Mouse (Mus musculus) ES-E14 (cell line): ENCODE data around the gene Desi2. TPM values are rescaled to one million over a fixed set of nuclear protein-coding genes. Genes with fewer than 3 reads are reported as not detected.
"Not testable (repeated sequence)": the region's sequence is repeated elsewhere in the genome, so short reads cannot be mapped to it uniquely, and the experiment has no call there.

Source experiments
- DNase-seq: peaks from one replicate; pipeline ENCODE4 v3.0.0-alpha.2; 2013; ENCODE audit warnings: low read depth, low spot score
- H3K27ac ChIP-seq: 2 replicates; pipeline ENCODE4 v1.5.1; 2012; ENCODE audit warnings: low read depth, mild to moderate bottlenecking, low read length, moderate library complexity, mixed read lengths; ENCODE audit not compliant: poor library complexity, insufficient read depth, severe bottlenecking
- H3K36me3 ChIP-seq: 2 replicates; pipeline ENCODE4 v1.6.1; 2012; ENCODE audit warnings: mild to moderate bottlenecking, low read length, moderate library complexity, mixed read lengths; ENCODE audit not compliant: control insufficient read depth, poor library complexity, insufficient read depth, severe bottlenecking
- H3K4me1 ChIP-seq, 2 experiments: fragments of 150-350 bp in 1 of 2; sonication (generic) in 1 of 2; 2 replicates each; pipeline ENCODE4 v1.6.1; 2012; ENCODE audit warnings: low read length in 2 of 2, mild to moderate bottlenecking in 1 of 2, mixed read lengths in 1 of 2; ENCODE audit not compliant: control insufficient read depth in 2 of 2, insufficient read depth in 2 of 2, poor library complexity in 1 of 2
- H3K4me3 ChIP-seq, 2 experiments: fragments of 150-350 bp in 1 of 2; sonication (generic) in 1 of 2; 2 replicates each; pipeline ENCODE4 v1.5.1; 2012; ENCODE audit warnings: low read length in 2 of 2, low read depth in 1 of 2, mild to moderate bottlenecking in 1 of 2, mixed read lengths in 1 of 2; ENCODE audit not compliant: insufficient read depth in 1 of 2, poor library complexity in 1 of 2, severe bottlenecking in 1 of 2
- H3K9ac ChIP-seq: 2 replicates; pipeline ENCODE4 v1.6.1; 2012; ENCODE audit warnings: low read depth, mild to moderate bottlenecking, low read length, mixed read lengths; ENCODE audit not compliant: poor library complexity, insufficient read depth, severe bottlenecking
- H3K9me3 ChIP-seq: fragments of 150-350 bp; sonication (generic); 2 replicates; pipeline ENCODE4 v1.6.1; 2012; ENCODE audit warnings: low read depth, mild to moderate bottlenecking, low read length; ENCODE audit not compliant: control insufficient read depth, insufficient read depth
- CHD2 ChIP-seq: IDR thresholded peaks from 2 replicates; pipeline ENCODE4 v1.6.1; 2014; ENCODE audit warnings: mild to moderate bottlenecking, low read depth, low read length, inconsistent platforms
- HCFC1 ChIP-seq: IDR thresholded peaks from 2 replicates; pipeline ENCODE4 v1.6.1; 2012; ENCODE audit warnings: low read length, inconsistent platforms, borderline replicate concordance; ENCODE audit not compliant: insufficient read depth
- MAFK ChIP-seq: IDR thresholded peaks from 2 replicates; pipeline ENCODE4 v1.6.1; 2014; ENCODE audit warnings: mild to moderate bottlenecking, low read depth, low read length, inconsistent platforms; ENCODE audit not compliant: insufficient read depth
- ZC3H11A ChIP-seq: IDR thresholded peaks from 2 replicates; pipeline ENCODE4 v1.6.1; 2012; ENCODE audit warnings: low read depth, mild to moderate bottlenecking, inconsistent platforms, low read length, borderline replicate concordance
- ZNF384 ChIP-seq: IDR thresholded peaks from 2 replicates; pipeline ENCODE4 v1.6.1; 2012; ENCODE audit warnings: low read depth, low read length, inconsistent platforms
- in situ Hi-C, 2 experiments: fragments of 600-800 bp; cut with MboI; formaldehyde crosslinking; loops; one replicate each; pipeline ENCODE4 v1.15.1; 2025; ENCODE audit warnings: low sequenced_read_pairs in 2 of 2, inconsistent platforms in 1 of 2; ENCODE audit not compliant: unreplicated experiment in 2 of 2
- total RNA-seq: library from RNA; depleted of rRNA; stranded (reverse); fragments of 300-350 nt; gene quantifications from 2 replicates; pipeline ENCODE4 v1.2.3, GENCODE M21; 2012; rRNA removed

Desi2 gene
- 11.8 and 11.9 TPM in 2 replicates for total RNA-seq

- DNase-seq, result peak; percentile 93
- not testable (repeated sequence) for H3K36me3 ChIP-seq, H3K4me1 ChIP-seq, H3K9me3 ChIP-seq
- Histone ChIP-seq H3K27ac (peak within 1 kb of the TSS; percentile 78; the same call in 1 of the 2 replicates), H3K4me3 (peak within 1 kb of the TSS; percentile 89 to 98), H3K9ac (peak within 1 kb of the TSS; percentile 90)
- in situ Hi-C loops, result loop anchor here (10.0 kb wide), 1 partner anchor 203 kb away; the partner anchor contains the start of gene Catspere2 (in 2 of the 2)
- TF ChIP-seq HCFC1, result peak; percentile 95
- TF ChIP-seq CHD2, result peak; percentile 74; the same call in 1 of the 2 replicates
Measured at GRCm38 (mm10) chr1:178187216-178187791, at the start of gene Desi2. Gene Desi2, plus strand, starts transcription at chr1:178187417.

- H3K4me1 ChIP-seq, H3K9ac ChIP-seq, H3K9me3 ChIP-seq, H3K4me3 ChIP-seq, H3K27ac ChIP-seq, H3K36me3 ChIP-seq: not testable (repeated sequence)
- peak; percentile 16 for DNase-seq
- TF ChIP-seq ZC3H11A, result peak; percentile 24; the same call in 1 of the 2 replicates
- in situ Hi-C loops, result loop anchor here in 1 of 2 experiments (10.0 kb wide), 1 partner anchor 318 kb away; no protein-coding TSS in a partner anchor
Measured at GRCm38 (mm10) chr1:178146513-178146912, 40.7 kb upstream of the Desi2 start.

- H3K36me3 ChIP-seq, H3K9me3 ChIP-seq, H3K27ac ChIP-seq, H3K4me3 ChIP-seq, DNase-seq, H3K4me1 ChIP-seq, H3K9ac ChIP-seq: not testable (repeated sequence)
- in situ Hi-C loops, result loop anchor here in 1 of 2 experiments (10.0 kb wide), 1 partner anchor 318 kb away; no protein-coding TSS in a partner anchor
Measured at GRCm38 (mm10) chr1:178146915-178147314, 40.3 kb upstream of the Desi2 start.

GRCm38 (mm10) chr1:178182251-178182650 is 5.0 kb upstream of the Desi2 start:
- in situ Hi-C loops, result loop anchor here (10.0 kb wide), 1 partner anchor 197 kb away; the partner anchor contains the start of gene Catspere2 (in 2 of the 2)
- TF ChIP-seq CHD2, result no peak
- TF ChIP-seq HCFC1, result no peak
- no peak for TF ChIP-seq ZC3H11A
- TF ChIP-seq ZNF384, result no peak
- TF ChIP-seq MAFK, result no peak
- Histone ChIP-seq H3K4me3 (no peak overlapping the region), H3K9ac (no peak overlapping the region), H3K4me1 (no peaks in the 10 kb centered on the region), H3K36me3 (no peaks in the 10 kb centered on the region), H3K27ac (no peak overlapping the region), H3K9me3 (no peaks in the 10 kb centered on the region)
- DNase-seq, result no peak

- Histone ChIP-seq H3K4me1 (no peaks in the 10 kb centered on the region), H3K36me3 (no peaks in the 10 kb centered on the region), H3K4me3 (no peak overlapping the region), H3K9ac (no peak overlapping the region), H3K9me3 (no peaks in the 10 kb centered on the region), H3K27ac (no peak overlapping the region)
- in situ Hi-C loops, result loop anchor here (10.0 kb wide), 1 partner anchor 201 kb away; the partner anchor contains the start of gene Catspere2 (in 2 of the 2)
- TF ChIP-seq CHD2, result no peak
- TF ChIP-seq HCFC1, result no peak
- no peak for TF ChIP-seq ZC3H11A
- no peak for TF ChIP-seq ZNF384
- no peak for TF ChIP-seq MAFK
- no peak for DNase-seq
Measured at GRCm38 (mm10) chr1:178185591-178185990, 1.6 kb upstream of the Desi2 start.

GRCm38 (mm10) chr1:178187810-178188209 is 593 bp downstream of the Desi2 start:
- peak; percentile 30 for DNase-seq
- not testable (repeated sequence) for H3K9me3 ChIP-seq, H3K36me3 ChIP-seq, H3K4me1 ChIP-seq
- Histone ChIP-seq H3K9ac (peak overlapping the region; percentile 90), H3K27ac (peak overlapping the region; percentile 78; the same call in 1 of the 2 replicates), H3K4me3 (peak overlapping the region; percentile 89 to 98)
- in situ Hi-C loops, result loop anchor here (10.0 kb wide), 1 partner anchor 203 kb away; the partner anchor contains the start of gene Catspere2 (in 2 of the 2)
